Mouse (Mus musculus) intestine, embryonic 16.5 days (tissue): ENCODE measurements around the gene Lrrn4cl. TPM values are rescaled to one million over a fixed set of nuclear protein-coding genes. Genes with fewer than 3 reads are reported as not detected.
A peak's percentile ranks its signal among the peaks of the same experiment; 100 is the strongest.
"Not testable (repeated sequence)": the region's sequence is repeated elsewhere in the genome, so short reads cannot be mapped to it uniquely, and the experiment has no call there.

Experiments
- ATAC-seq: fragments of 200-750 bp; cut with Nextera tagmentation; 2 replicates; pipeline ENCODE4 v1.8.0; 2017; ENCODE audit warnings: moderate TSS enrichment, moderate library complexity
- H3K27ac ChIP-seq: fragments of 300-500 bp; sonication (generic); 2 replicates; pipeline ENCODE4 v1.5.1; 2014; ENCODE audit warnings: mild to moderate bottlenecking, low read length
- H3K27me3 ChIP-seq: fragments of 300-500 bp; sonication (generic); replicated peaks from 2 replicates; pipeline ENCODE4 v1.6.1; 2014; ENCODE audit warnings: low read length, control low read depth, mixed read lengths; ENCODE audit not compliant: control insufficient read depth, insufficient read depth
- H3K36me3 ChIP-seq: fragments of 300-500 bp; sonication (generic); 2 replicates; pipeline ENCODE4 v1.6.1; 2014; ENCODE audit warnings: low read length, control low read depth; ENCODE audit not compliant: control insufficient read depth, insufficient read depth
- H3K4me1 ChIP-seq: fragments of 300-500 bp; sonication (generic); 2 replicates; pipeline ENCODE4 v1.6.1; 2014; ENCODE audit warnings: low read length, control low read depth, mixed read lengths; ENCODE audit not compliant: control insufficient read depth, insufficient read depth
- H3K4me2 ChIP-seq: fragments of 300-500 bp; sonication (generic); 2 replicates; pipeline ENCODE4 v1.6.1; 2014; ENCODE audit warnings: low read depth, low read length, control low read depth
- H3K4me3 ChIP-seq: fragments of 300-500 bp; sonication (generic); 2 replicates; pipeline ENCODE4 v1.5.1; 2014; ENCODE audit warnings: mild to moderate bottlenecking, low read length
- H3K9ac ChIP-seq: fragments of 300-500 bp; sonication (generic); 2 replicates; pipeline ENCODE4 v1.6.1; 2014; ENCODE audit warnings: low read depth, low read length
- H3K9me3 ChIP-seq: fragments of 300-500 bp; sonication (generic); 2 replicates; pipeline ENCODE4 v1.6.1; 2016; ENCODE audit warnings: low read length, control low read depth; ENCODE audit not compliant: control insufficient read depth
- WGBS: fragments of 180-500 bp; shearing (Covaris S2); extraction: QIAGEN DNeasy Blood & Tissue Kit; methylation state at CpG from one replicate; pipeline ENCODE4 v1.1.7; 2014; 5-methylcytosine and 5-hydroxymethylcytosine counted together
- polyA plus RNA-seq: library from polyadenylated mRNA; unstranded; fragments of >200 nt; fragmentation: Nextera tagmentation; extraction: Ambion mirVana; gene quantifications from 2 replicates; pipeline ENCODE4 v1.2.1, GENCODE M21; 2015

The Lrrn4cl gene
- polyA plus RNA-seq, 1 experiment from 2014 or later = 1.7 TPM

GRCm38 (mm10) chr19:8836327-8836726, 14.2 kb upstream of the Lrrn4cl start:
- ATAC-seq, H3K27me3 ChIP-seq, H3K9me3 ChIP-seq, H3K4me3 ChIP-seq, H3K4me2 ChIP-seq, H3K27ac ChIP-seq, H3K9ac ChIP-seq: not testable (repeated sequence)
- Histone ChIP-seq H3K36me3 (peaks cover 18% of the 10 kb centered on the region), H3K4me1 (peaks cover 22% of the 10 kb centered on the region)
- WGBS = 89% methylated on average over 10 of the region's 10 CpGs

- Histone ChIP-seq H3K4me3 (peak within 1 kb of the TSS; percentile 66), H3K4me2 (peak within 1 kb of the TSS; percentile 98), H3K9me3 (no peaks in the 10 kb centered on the region), H3K4me1 (peaks cover 22% of the 10 kb centered on the region), H3K27me3 (no peaks in the 10 kb centered on the region), H3K9ac (peak within 1 kb of the TSS; percentile 89), H3K27ac (peak within 1 kb of the TSS; percentile 96), H3K36me3 (peaks cover 11% of the 10 kb centered on the region)
- ATAC-seq = peak; percentile 79
- WGBS = under 1% methylated on average over 38 of the region's 38 CpGs
These were observed 13.2 kb upstream of the Lrrn4cl start, which contains the start of gene Bscl2 for GRCm38 (mm10) chr19:8837251-8837791. Bscl2 (plus strand) TSS chr19:8837467.

GRCm38 (mm10) chr19:8838041-8838730, 12.4 kb upstream of the Lrrn4cl start:
- peak overlapping the region; percentile 96 for H3K27ac ChIP-seq

GRCm38 (mm10) chr19:8839103-8839907, 11.3 kb upstream of the Lrrn4cl start, which contains the start of gene Gng3:
Gng3 (minus strand) TSS chr19:8839194.
- Histone ChIP-seq H3K4me3 (peak within 1 kb of the TSS; percentile 66), H3K27me3 (no peaks in the 10 kb centered on the region), H3K9ac (peak within 1 kb of the TSS; percentile 89), H3K4me2 (peak within 1 kb of the TSS; percentile 98), H3K9me3 (no peaks in the 10 kb centered on the region), H3K4me1 (peaks cover 22% of the 10 kb centered on the region), H3K36me3 (peaks cover 4% of the 10 kb centered on the region; the same call in 1 of the 2 replicates), H3K27ac (peak within 1 kb of the TSS; percentile 96; the same call in 1 of the 2 replicates)
- WGBS = 67% methylated on average over 11 of the region's 11 CpGs
- ATAC-seq = no peak

More at GRCm38 (mm10) chr19:8838041-8838730, 12.4 kb upstream of the Lrrn4cl start:
- H3K27me3 ChIP-seq = no peaks in the 10 kb centered on the region
- H3K36me3 ChIP-seq = peaks cover 6% of the 10 kb centered on the region
- peak overlapping the region; percentile 98 for H3K4me2 ChIP-seq
- H3K4me1 ChIP-seq = peaks cover 22% of the 10 kb centered on the region
- no peaks in the 10 kb centered on the region for H3K9me3 ChIP-seq
- 16% methylated on average over 15 of the region's 15 CpGs for WGBS
- H3K4me3 ChIP-seq = peak overlapping the region; percentile 66
- peak; percentile 24; the same call in 1 of the 2 replicates for ATAC-seq
- peak overlapping the region; percentile 89 for H3K9ac ChIP-seq

GRCm38 (mm10) chr19:8839908-8840791, 10.4 kb upstream of the Lrrn4cl start:
- Histone ChIP-seq H3K4me3 (peak overlapping the region; percentile 58), H3K9me3 (no peaks in the 10 kb centered on the region), H3K36me3 (no peaks in the 10 kb centered on the region), H3K9ac (peak overlapping the region; percentile 80), H3K4me1 (peaks cover 22% of the 10 kb centered on the region), H3K27ac (no peak overlapping the region), H3K4me2 (peak overlapping the region; percentile 84), H3K27me3 (no peaks in the 10 kb centered on the region)
- peak; percentile 77 for ATAC-seq
- 27% methylated on average over 29 of the region's 29 CpGs for WGBS

GRCm38 (mm10) chr19:8841012-8841411, 9.6 kb upstream of the Lrrn4cl start:
- Histone ChIP-seq H3K27ac (no peak overlapping the region), H3K9ac (peak overlapping the region; percentile 80), H3K9me3 (no peaks in the 10 kb centered on the region), H3K36me3 (no peaks in the 10 kb centered on the region), H3K27me3 (no peaks in the 10 kb centered on the region), H3K4me3 (peak overlapping the region; percentile 58), H3K4me1 (peaks cover 22% of the 10 kb centered on the region), H3K4me2 (peak overlapping the region; percentile 84)
- no peak for ATAC-seq
- WGBS = 94% methylated on average over 7 of the region's 7 CpGs

GRCm38 (mm10) chr19:8842961-8843360, 7.6 kb upstream of the Lrrn4cl start:
- no peak overlapping the region for H3K4me3 ChIP-seq
- no peak for ATAC-seq
- H3K9ac ChIP-seq = no peak overlapping the region

GRCm38 (mm10) chr19:8844371-8845129, 6.0 kb upstream of the Lrrn4cl start:
- Histone ChIP-seq H3K27me3 (no peaks in the 10 kb centered on the region), H3K9ac (no peak overlapping the region), H3K4me2 (no peak overlapping the region), H3K4me1 (peaks cover 10% of the 10 kb centered on the region; the same call in 1 of the 2 replicates), H3K36me3 (peaks cover 6% of the 10 kb centered on the region), H3K4me3 (no peak overlapping the region), H3K9me3 (no peaks in the 10 kb centered on the region), H3K27ac (no peak overlapping the region)
- 66% methylated on average over 5 of the region's 5 CpGs for WGBS
- no peak for ATAC-seq

More at GRCm38 (mm10) chr19:8842961-8843360, 7.6 kb upstream of the Lrrn4cl start:
- Histone ChIP-seq H3K4me2 (no peak overlapping the region), H3K27ac (no peak overlapping the region), H3K4me1 (peaks cover 22% of the 10 kb centered on the region), H3K9me3 (no peaks in the 10 kb centered on the region), H3K27me3 (no peaks in the 10 kb centered on the region), H3K36me3 (peaks cover 3% of the 10 kb centered on the region; the same call in 1 of the 2 replicates)
- WGBS = 90% methylated on average over 6 of the region's 6 CpGs
